Mouse (Mus musculus): ENCODE results near the gene Cd22.
A peak's percentile ranks its signal among the peaks of the same experiment; 100 is the strongest.
"Not testable (repeated sequence)": the region's sequence is repeated elsewhere in the genome, so short reads cannot be mapped to it uniquely, and the experiment has no call there.

Gene Cd22

GRCm38 (mm10) chr7:30861464-30861863, 18.7 kb downstream of the Cd22 start, which contains the start of gene Ffar1:
Gene Ffar1 (minus strand): TSS chr7:30861564.
- DNase-seq (ENCODE audit: low spot score): no peak

GRCm38 (mm10) chr7:30859635-30860402, 20.3 kb downstream of the Cd22 start:
- DNase-seq (ENCODE audit: low spot score): peak; percentile 42

GRCm38 (mm10) chr7:30859290-30859634, 20.9 kb downstream of the Cd22 start:
- peak; percentile 81 for DNase-seq (ENCODE audit: low spot score)

- DNase-seq (ENCODE audit: low spot score): no peak
These were observed 22.4 kb downstream of the Cd22 start for GRCm38 (mm10) chr7:30857746-30858145.

- no peak for DNase-seq (ENCODE audit: low spot score)
These were observed 24.1 kb downstream of the Cd22 start, which contains the start of gene Ffar3 for GRCm38 (mm10) chr7:30856078-30856477. Gene Ffar3 (minus strand): TSS chr7:30856178.

GRCm38 (mm10) chr7:30851421-30851820, 28.7 kb downstream of the Cd22 start:
- no peak for DNase-seq (ENCODE audit: low spot score)

GRCm38 (mm10) chr7:30847934-30848333, 32.2 kb downstream of the Cd22 start:
- DNase-seq (ENCODE audit: low spot score): no peak

- no peak for DNase-seq (ENCODE audit: low spot score)
These were observed 32.8 kb downstream of the Cd22 start for GRCm38 (mm10) chr7:30847386-30847785.

- DNase-seq (ENCODE audit: low spot score): no peak
These were observed 33.6 kb downstream of the Cd22 start for GRCm38 (mm10) chr7:30846505-30847053.

GRCm38 (mm10) chr7:30844676-30845297, 35.4 kb downstream of the Cd22 start:
- no peak for DNase-seq (ENCODE audit: low spot score)

GRCm38 (mm10) chr7:30842092-30842491, 38.0 kb downstream of the Cd22 start:
- no peak for DNase-seq (ENCODE audit: low spot score)

GRCm38 (mm10) chr7:30841379-30841778, 38.8 kb downstream of the Cd22 start:
- DNase-seq (ENCODE audit: low spot score): no peak

GRCm38 (mm10) chr7:30840306-30840705, 39.8 kb downstream of the Cd22 start:
- no peak for DNase-seq (ENCODE audit: low spot score)

GRCm38 (mm10) chr7:30837277-30837676, 42.9 kb downstream of the Cd22 start:
- DNase-seq (ENCODE audit: low spot score): no peak

- DNase-seq (ENCODE audit: low spot score): not testable (repeated sequence)
These were observed 47.5 kb downstream of the Cd22 start for GRCm38 (mm10) chr7:30832684-30833083.

GRCm38 (mm10) chr7:30832261-30832660, 47.9 kb downstream of the Cd22 start:
- no peak for DNase-seq (ENCODE audit: low spot score)

- no peak for DNase-seq (ENCODE audit: low spot score)
These were observed 50.7 kb downstream of the Cd22 start for GRCm38 (mm10) chr7:30829428-30829827.

GRCm38 (mm10) chr7:30828871-30829270, 51.3 kb downstream of the Cd22 start:
- DNase-seq (ENCODE audit: low spot score): not testable (repeated sequence)

- no peak for DNase-seq (ENCODE audit: low spot score)
These were observed 53.5 kb downstream of the Cd22 start for GRCm38 (mm10) chr7:30826660-30827059.

- no peak for DNase-seq (ENCODE audit: low spot score)
These were observed 55.8 kb downstream of the Cd22 start for GRCm38 (mm10) chr7:30824306-30824705.

- no peak for DNase-seq (ENCODE audit: low spot score)
These were observed 56.5 kb downstream of the Cd22 start, which contains the start of gene Ffar2 for GRCm38 (mm10) chr7:30823675-30824074. Gene Ffar2 (minus strand): TSS chr7:30823775.

- peak; percentile 89 for DNase-seq (ENCODE audit: low spot score)
These were observed 58.6 kb downstream of the Cd22 start for GRCm38 (mm10) chr7:30821532-30821931.

- DNase-seq (ENCODE audit: low spot score): peak; percentile 34
These were observed 59.2 kb downstream of the Cd22 start for GRCm38 (mm10) chr7:30820854-30821445.
